ENCODE assay signal across 18 mouse cellular contexts in genomic region chr1:171919193-171919592, GRCm38 (mm10). TPM values are rescaled to one million over a fixed set of nuclear protein-coding genes. Genes with fewer than 3 reads are reported as not detected.
DNase-seq lines count a peak whose midpoint lies in the region; ATAC-seq and TF ChIP-seq lines count a peak whose summit lies in the region.
"Had no signal": no experiment of that assay in that cellular context is flagged by ENCODE, and none has a peak within 500 bp of the region (broad histone marks: within the 10 kb centered on the region; RNA-seq: fewer than 3 reads in every experiment).

No protein-coding gene starts in this region.

- H3K9me3 ChIP-seq in intestine, embryonic 16.5 days (ENCODE audit: control insufficient read depth, low read length) = no peaks in the 10 kb centered on the region
- H3K9me3 ChIP-seq: embryonic facial prominence, embryonic 13.5 days; heart, embryonic 15.5 days; hindbrain, embryonic 15.5 days; lung, embryonic 15.5 days; neural tube, embryonic 15.5 days had no signal

- H3K36me3 ChIP-seq in intestine, embryonic 16.5 days (ENCODE audit: control insufficient read depth, insufficient read depth, low read length) = no peaks in the 10 kb centered on the region
- H3K36me3 ChIP-seq: embryonic facial prominence, embryonic 13.5 days; heart, embryonic 15.5 days; hindbrain, embryonic 15.5 days; lung, embryonic 15.5 days; neural tube, embryonic 15.5 days had no signal

- H3K9ac ChIP-seq in intestine, embryonic 16.5 days (ENCODE audit: low read depth, low read length) = no peak overlapping the region
- H3K9ac ChIP-seq: embryonic facial prominence, embryonic 13.5 days; heart, embryonic 15.5 days; hindbrain, embryonic 15.5 days; lung, embryonic 15.5 days; neural tube, embryonic 15.5 days had no signal

- TF ChIP-seq CTCF in gastrocnemius, adult 2 months (IDR thresholded peaks at IDR 0.05) = no peak

- ATAC-seq in intestine, embryonic 16.5 days = no peak

- intact Hi-C loops in gastrocnemius, adult 2 months (cut with DNase I) = no loop called here

- no peaks in the 10 kb centered on the region for H3K4me1 ChIP-seq in intestine, embryonic 16.5 days (ENCODE audit: control insufficient read depth, insufficient read depth, low read length)
- H3K4me1 ChIP-seq: embryonic facial prominence, embryonic 13.5 days; heart, embryonic 15.5 days; hindbrain, embryonic 15.5 days; lung, embryonic 15.5 days; neural tube, embryonic 15.5 days had no signal

- DNase-seq in gastrocnemius, postnatal 25 days = peak; percentile 8
- DNase-seq in gastrocnemius, adult 2 months = no peak
- DNase-seq in lung, postnatal 36 days = peak; percentile 6
- DNase-seq in lung, postnatal 25 days (ENCODE audit: low spot score) = no peak
- peak; percentile 76 to 91 for DNase-seq in thymus, adult 18-20 months
- no peak for DNase-seq in layer of hippocampus, adult 9-11 months
- DNase-seq in layer of hippocampus, postnatal 25 days (ENCODE audit: extremely low spot score in 1 of 2, low spot score in 1 of 2) = no peak
- DNase-seq: cerebellum, adult 18-20 months; kidney, postnatal 10 days had no signal

- WGBS in intestine, embryonic 16.5 days = 83% methylated on average over 5 of the region's 5 CpGs

- H3K4me3 ChIP-seq in gastrocnemius, adult 2 months = no peak overlapping the region
- no peak overlapping the region for H3K4me3 ChIP-seq in intestine, embryonic 16.5 days (ENCODE audit: low read length)
- H3K4me3 ChIP-seq: embryonic facial prominence, embryonic 13.5 days; heart, embryonic 15.5 days; hindbrain, embryonic 15.5 days; lung, embryonic 15.5 days; neural tube, embryonic 15.5 days had no signal

- no peaks in the 10 kb centered on the region for H3K27me3 ChIP-seq in intestine, embryonic 16.5 days (replicated peaks; ENCODE audit: control insufficient read depth, insufficient read depth, low read length)
- H3K27me3 ChIP-seq: embryonic facial prominence, embryonic 13.5 days; heart, embryonic 15.5 days; hindbrain, embryonic 15.5 days; lung, embryonic 15.5 days; neural tube, embryonic 15.5 days had no signal

- no peak overlapping the region for H3K27ac ChIP-seq in gastrocnemius, adult 2 months
- no peak overlapping the region for H3K27ac ChIP-seq in intestine, embryonic 16.5 days (ENCODE audit: low read length)
- H3K27ac ChIP-seq: embryonic facial prominence, embryonic 13.5 days; heart, embryonic 15.5 days; hindbrain, embryonic 15.5 days; lung, embryonic 15.5 days; neural tube, embryonic 15.5 days had no signal

- no peak overlapping the region for H3K4me2 ChIP-seq in intestine, embryonic 16.5 days (ENCODE audit: low read depth, low read length)
- H3K4me2 ChIP-seq: embryonic facial prominence, embryonic 13.5 days; heart, embryonic 15.5 days; hindbrain, embryonic 15.5 days; lung, embryonic 15.5 days; neural tube, embryonic 15.5 days had no signal

RNA-seq across cellular contexts. Expression of gene Slamf6, which starts 1.9 kb away (rescaled TPM):
- total RNA-seq in gastrocnemius, postnatal 25 days (2021) = not detected
- total RNA-seq in gastrocnemius, adult 2 months (2021) = not detected
- polyA plus RNA-seq in intestine, embryonic 16.5 days (2015; fragmentation: Nextera tagmentation; extraction: Ambion mirVana) = 0.61 and 0.62 TPM in 2 replicates
- total RNA-seq in layer of hippocampus, postnatal 25 days (2021) = not detected
- total RNA-seq: layer of hippocampus, postnatal 14 days; left cerebral cortex, postnatal 36 days had no signal

RNA-seq across cellular contexts. Expression of gene Gm10521, which starts 23.7 kb away (rescaled TPM):
- total RNA-seq in gastrocnemius, postnatal 25 days (2021) = not detected
- total RNA-seq in gastrocnemius, adult 2 months (2021) = not detected
- not detected in 2 replicates for polyA plus RNA-seq in intestine, embryonic 16.5 days (2015; fragmentation: Nextera tagmentation; extraction: Ambion mirVana)
- under 1 TPM in 1 of 2 experiments, not detected in 1; 0.14 TPM for total RNA-seq in layer of hippocampus, postnatal 25 days (2021)
- total RNA-seq: ES-E14 had no signal
- polyA plus RNA-seq: embryonic facial prominence, embryonic 13.5 days; heart, embryonic 15.5 days; hindbrain, embryonic 15.5 days; lung, embryonic 15.5 days; neural tube, embryonic 15.5 days had no signal

Comparison
In these comparisons a context has a peak if more than half of its experiments do, and no peak if none do; other contexts are left out.
1. DNase-seq: peak in gastrocnemius, postnatal 25 days (single experiment), lung, postnatal 36 days (single experiment) and thymus, adult 18-20 months (2 of 2); none in gastrocnemius, adult 2 months (single experiment), lung, postnatal 25 days (single experiment), layer of hippocampus, adult 9-11 months (single experiment) and layer of hippocampus, postnatal 25 days (0 of 2).